Mouse (Mus musculus): ENCODE data around the gene Mrpl35.
A peak's percentile ranks its signal among the peaks of the same experiment; 100 is the strongest.

The Mrpl35 gene

DNA sequence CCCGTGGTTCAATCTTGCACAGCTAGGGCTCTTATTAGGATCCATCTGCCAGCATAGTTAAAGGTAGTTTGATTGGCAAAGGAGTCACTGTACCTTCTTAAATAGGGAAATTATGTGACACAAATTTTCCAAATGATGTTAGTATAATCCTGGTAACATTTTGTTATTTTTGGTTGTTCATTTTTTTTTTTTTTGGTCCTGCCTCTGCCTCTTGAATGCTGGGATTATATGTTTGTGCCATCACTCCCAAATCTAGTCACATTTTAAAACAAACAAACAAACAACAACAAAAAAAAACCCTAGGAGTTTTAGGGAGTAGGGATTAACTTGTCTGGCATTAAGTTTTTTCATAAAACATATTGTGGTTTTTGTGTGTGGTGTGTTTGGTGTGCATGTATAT is at the start of gene Mrpl35:
TSS of gene Mrpl35 (minus strand) at position 101 of the 400 bp plus-strand sequence.
- no peak for DNase-seq (ENCODE audit: inconsistent age in 2 of 2, low spot score in 1 of 2)

DNA sequence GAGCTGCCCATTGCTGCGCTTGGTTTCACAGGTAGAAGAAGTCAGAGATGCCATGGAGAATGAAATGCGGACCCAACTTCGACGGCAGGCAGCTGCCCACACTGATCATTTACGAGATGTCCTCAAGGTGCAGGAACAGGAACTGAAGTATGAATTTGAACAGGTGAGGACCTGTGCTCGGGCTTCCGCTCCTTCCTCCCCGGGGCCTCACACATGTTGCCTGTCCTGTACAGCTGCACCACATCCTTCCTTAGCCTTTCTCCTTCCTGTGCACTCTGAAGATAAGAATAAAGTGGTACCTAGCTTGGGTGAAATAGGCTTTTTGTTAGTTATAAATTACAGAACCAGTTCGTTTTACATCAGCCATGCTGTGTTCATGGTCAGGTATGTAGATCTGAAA is 44.6 kb upstream of the Mrpl35 start:
- no peak for DNase-seq (ENCODE audit: inconsistent age in 2 of 2, low spot score in 1 of 2)

GRCm38 (mm10) chr6:71868809-71869208 is 42.0 kb upstream of the Mrpl35 start:
- DNase-seq (ENCODE audit: inconsistent age in 2 of 2, low spot score in 1 of 2): no peak

GRCm38 (mm10) chr6:71867751-71868150 is 41.0 kb upstream of the Mrpl35 start:
- DNase-seq (ENCODE audit: inconsistent age in 2 of 2, low spot score in 1 of 2): no peak

- peak; percentile 37 to 78 for DNase-seq (ENCODE audit: inconsistent age in 2 of 2, low spot score in 1 of 2)
These were observed 20.1 kb upstream of the Mrpl35 start for GRCm38 (mm10) chr6:71846906-71847305.

GRCm38 (mm10) chr6:71840597-71841290 is 14.0 kb upstream of the Mrpl35 start:
- DNase-seq (ENCODE audit: inconsistent age in 2 of 2, low spot score in 1 of 2): no peak

- no peak for DNase-seq (ENCODE audit: inconsistent age in 2 of 2, low spot score in 1 of 2)
These were observed 13.0 kb upstream of the Mrpl35 start for GRCm38 (mm10) chr6:71839815-71840214.

- no peak for DNase-seq (ENCODE audit: inconsistent age in 2 of 2, low spot score in 1 of 2)
These were observed 10.0 kb upstream of the Mrpl35 start for GRCm38 (mm10) chr6:71836811-71837210.

GRCm38 (mm10) chr6:71831581-71831960 is 4.8 kb upstream of the Mrpl35 start:
- peak; percentile 96 to 98 for DNase-seq (ENCODE audit: inconsistent age in 2 of 2, low spot score in 1 of 2)

- DNase-seq (ENCODE audit: inconsistent age in 2 of 2, low spot score in 1 of 2): peak; percentile 98 to 99
These were observed 4.2 kb upstream of the Mrpl35 start, which contains the start of gene Immt for GRCm38 (mm10) chr6:71830690-71831580. Gene Immt (plus strand): TSS chr6:71831331.

DNA sequence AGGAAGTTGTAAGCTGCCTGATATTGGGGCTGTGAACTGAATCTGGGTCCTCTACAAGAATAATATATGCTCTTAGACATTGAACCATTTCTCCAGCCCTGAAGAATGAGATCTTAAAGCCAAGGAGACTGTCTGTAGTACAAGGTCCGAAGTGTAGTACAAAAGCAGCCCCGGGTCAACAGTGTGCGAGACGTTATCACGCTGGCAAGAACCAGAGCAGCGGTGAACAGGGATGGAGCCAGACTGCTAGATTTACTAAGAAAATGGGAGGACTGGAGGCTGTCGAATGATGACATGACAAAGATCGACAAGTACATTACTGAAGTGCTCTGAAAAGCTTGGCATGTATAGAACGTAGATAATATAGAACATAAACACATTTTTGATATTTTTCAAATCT is 3.0 kb upstream of the Mrpl35 start:
- no peak for DNase-seq (ENCODE audit: inconsistent age in 2 of 2, low spot score in 1 of 2)

DNA sequence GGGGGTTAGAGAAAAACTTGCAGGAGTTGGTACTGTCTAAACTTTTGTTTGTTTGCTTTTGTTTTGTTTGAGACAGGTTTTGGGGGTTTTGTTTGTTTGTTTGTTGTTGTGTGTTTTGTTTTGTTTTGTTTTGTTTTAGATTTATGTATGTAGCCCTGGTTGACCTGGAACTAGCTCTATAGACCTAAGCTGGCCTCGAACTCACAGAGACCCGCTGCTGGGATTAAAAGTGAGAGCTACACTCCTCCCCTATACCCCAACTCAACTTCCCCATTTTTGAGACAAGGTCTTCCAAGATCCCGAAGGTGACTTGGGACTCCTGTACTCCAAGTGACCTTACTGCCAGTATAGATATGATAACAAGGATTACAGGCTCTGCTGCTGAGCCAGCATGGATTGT is 2.8 kb downstream of the Mrpl35 start:
- no peak for DNase-seq (ENCODE audit: inconsistent age in 2 of 2, low spot score in 1 of 2)

DNA sequence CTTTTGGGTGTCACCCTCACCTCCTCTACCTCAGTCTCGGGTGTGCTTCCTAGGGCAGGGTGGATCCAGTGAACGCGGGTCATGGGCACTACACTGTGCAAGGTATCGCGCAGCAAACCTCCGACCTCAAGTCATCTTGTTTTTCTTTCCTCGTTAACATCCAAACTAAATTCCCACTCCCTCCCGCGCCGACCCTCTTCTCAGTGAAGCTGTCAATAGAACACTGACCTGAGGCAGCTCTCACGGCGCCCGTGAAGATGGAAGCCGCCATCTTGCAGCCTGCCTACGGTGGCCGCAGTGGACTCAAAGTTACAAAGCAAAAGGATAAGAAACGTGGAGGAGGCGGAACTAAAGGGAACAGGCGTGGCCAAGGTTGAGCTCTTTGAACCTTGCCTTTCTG is 3.3 kb downstream of the Mrpl35 start:
- DNase-seq (ENCODE audit: inconsistent age in 2 of 2, low spot score in 1 of 2): peak; percentile 91 to 97

- no peak for DNase-seq (ENCODE audit: inconsistent age in 2 of 2, low spot score in 1 of 2)
These were observed 3.7 kb downstream of the Mrpl35 start for GRCm38 (mm10) chr6:71823085-71823484.

DNA sequence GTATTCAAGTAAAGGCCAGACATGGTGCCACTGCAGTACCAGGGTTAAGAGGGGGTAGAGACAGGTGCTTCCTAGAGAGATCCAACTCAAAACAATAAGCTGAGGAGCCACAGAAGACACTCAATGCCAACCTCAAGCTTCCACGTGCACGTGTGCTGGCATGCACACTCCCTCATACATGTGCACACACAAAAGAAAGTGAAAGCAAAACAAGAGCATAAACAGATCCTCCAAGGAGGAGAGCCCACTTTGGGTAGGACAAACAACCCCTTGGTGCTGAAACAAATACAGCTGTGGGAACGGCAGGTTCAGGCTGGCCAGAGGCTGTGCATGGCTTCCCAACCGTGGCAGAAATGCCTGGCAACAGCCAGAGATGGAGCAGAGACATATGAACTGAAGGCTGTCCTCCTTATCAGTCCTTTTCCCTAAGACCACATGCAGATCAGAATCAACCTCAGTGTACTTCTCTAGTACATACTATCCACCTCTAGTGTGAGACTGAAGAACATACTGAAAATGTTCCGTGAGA is 6.9 kb downstream of the Mrpl35 start:
- no peak for DNase-seq (ENCODE audit: inconsistent age in 2 of 2, low spot score in 1 of 2)

DNA sequence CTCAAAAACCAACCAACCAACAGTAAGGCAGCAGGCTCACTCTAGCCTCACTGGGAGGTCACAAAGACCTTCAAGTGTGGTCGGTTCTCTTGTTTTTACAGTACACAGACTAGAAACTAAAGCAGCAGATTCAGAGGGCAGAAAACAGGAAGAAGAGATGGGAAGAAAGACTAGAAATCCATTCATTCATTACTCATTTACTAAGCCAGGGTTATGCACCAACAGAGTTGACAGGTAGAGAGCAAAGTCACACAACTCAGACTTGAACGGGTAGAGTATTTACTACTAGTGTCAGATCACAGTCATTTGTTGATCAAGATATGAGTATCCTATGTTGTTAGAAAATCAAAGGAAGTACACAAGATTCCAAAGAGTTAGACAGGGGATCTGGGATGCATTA is 13.9 kb downstream of the Mrpl35 start:
- DNase-seq (ENCODE audit: inconsistent age in 2 of 2, low spot score in 1 of 2): no peak

GRCm38 (mm10) chr6:71809890-71810289 is 16.9 kb downstream of the Mrpl35 start:
- DNase-seq (ENCODE audit: inconsistent age in 2 of 2, low spot score in 1 of 2): no peak

DNA sequence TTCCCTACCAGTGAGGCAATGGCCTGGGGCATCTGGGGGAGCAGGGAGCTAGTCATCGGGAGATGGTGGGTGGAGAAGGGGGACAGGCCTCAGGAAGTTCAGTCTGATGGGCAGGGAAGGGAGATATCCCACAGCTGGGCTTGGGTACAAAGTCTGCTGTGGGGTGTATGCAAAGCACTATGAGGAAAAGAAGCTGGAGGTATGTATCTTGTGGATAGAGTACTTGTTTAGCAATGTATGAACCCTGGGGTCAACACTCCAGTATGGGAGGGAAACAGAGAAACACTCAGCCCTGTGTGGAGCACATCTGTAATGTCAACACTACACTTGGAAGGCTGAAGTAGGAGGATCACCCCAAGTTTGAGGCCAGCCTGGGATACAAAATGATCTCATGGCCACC is 20.1 kb downstream of the Mrpl35 start:
- no peak for DNase-seq (ENCODE audit: inconsistent age in 2 of 2, low spot score in 1 of 2)

DNA sequence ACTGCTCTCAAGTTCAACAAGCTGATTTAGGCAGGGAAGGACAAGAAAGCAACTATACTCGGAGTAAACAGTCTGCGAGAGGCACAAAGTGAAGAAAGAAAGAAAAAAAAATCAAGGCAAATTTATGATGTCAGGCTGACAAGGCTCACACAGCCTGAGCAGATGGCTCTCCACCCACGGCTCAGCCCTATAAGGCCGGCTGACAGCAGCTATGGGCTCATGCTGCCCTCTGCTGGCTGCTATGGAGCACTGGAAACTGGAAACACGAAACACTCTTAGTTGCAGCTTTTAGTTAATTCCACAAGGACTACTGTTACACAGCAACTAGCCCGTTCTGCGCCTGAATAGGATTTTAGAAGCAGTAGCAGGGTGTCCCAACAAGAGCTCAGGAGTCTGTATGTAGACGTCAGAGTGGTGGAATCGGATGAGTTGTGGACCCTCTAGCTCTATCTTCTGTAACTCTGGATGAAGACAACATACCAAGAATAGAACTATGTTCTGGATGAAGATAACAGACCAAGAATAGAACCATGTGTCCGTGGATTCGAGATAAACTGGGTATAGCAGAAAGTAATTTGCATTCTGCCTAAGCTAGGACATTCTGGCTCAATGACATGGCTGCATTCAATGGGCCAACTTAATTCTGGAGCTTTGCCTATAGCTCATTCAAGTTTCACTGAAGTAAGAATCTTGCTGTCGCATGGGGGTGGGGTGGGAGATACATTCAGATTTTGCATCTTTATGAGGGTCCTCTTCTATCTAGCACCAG is 22.5 kb downstream of the Mrpl35 start:
- DNase-seq (ENCODE audit: inconsistent age in 2 of 2, low spot score in 1 of 2): peak; percentile 66 to 81

DNA sequence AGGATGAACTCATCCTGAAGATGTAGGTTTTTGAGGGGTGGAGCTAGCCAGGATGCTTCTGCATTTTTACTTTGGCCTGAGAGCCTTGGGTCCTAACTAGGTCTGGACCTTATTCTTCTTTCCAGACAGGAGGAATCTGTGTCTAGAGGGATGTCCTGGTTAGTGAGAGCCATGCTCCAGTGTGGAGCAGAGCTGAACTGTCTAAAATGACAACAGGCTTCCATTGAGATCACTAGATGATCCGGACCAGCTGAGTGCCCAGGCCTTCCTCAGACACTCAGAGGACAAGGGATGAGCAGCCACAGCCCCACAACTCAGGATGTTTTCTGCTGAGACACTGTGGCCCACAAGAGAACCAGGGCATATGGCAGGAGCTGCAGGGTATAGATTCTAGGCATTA is 23.2 kb downstream of the Mrpl35 start:
- DNase-seq (ENCODE audit: inconsistent age in 2 of 2, low spot score in 1 of 2): no peak

DNA sequence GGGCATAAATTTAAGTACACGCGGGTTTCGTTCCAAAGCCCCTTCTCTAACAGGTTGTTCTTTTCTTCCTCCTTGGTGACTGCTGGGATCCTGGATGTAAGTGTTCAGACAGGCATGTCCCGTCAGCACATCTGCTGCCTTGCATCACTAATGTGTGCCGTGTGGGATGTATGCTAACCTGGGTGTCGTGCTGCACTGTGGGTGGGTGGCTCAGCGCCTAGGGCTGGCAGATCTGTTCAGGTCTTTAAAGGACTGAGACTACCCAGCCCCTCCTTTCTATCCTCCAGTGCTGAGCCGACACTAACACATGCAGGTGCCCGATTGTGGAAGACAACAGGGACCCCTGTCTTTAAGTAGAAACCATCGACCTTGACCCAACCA is 25.1 kb downstream of the Mrpl35 start:
- DNase-seq (ENCODE audit: inconsistent age in 2 of 2, low spot score in 1 of 2): no peak

All from adrenal gland, adult (tissue).